Mouse (Mus musculus) heart, adult 11 months (tissue): ENCODE measurements around the gene Slxl1.
"Not testable (repeated sequence)": the region's sequence is repeated elsewhere in the genome, so short reads cannot be mapped to it uniquely, and the experiment has no call there.

Experiments used
- DNase-seq: peaks from one replicate; pipeline ENCODE4 v3.0.0; 2022

Slxl1 gene

GRCm38 (mm10) chrX:55226576-55226975 is at the start of gene Slxl1:
Slxl1 (plus strand) TSS chrX:55226876.
- not testable (repeated sequence) for DNase-seq
